In genomic region chr2:180457680-180458079, GRCm38 (mm10) we compare ENCODE assay signal across 22 mouse cellular contexts. TPM values are rescaled to one million over a fixed set of nuclear protein-coding genes. Genes with fewer than 3 reads are reported as not detected.
DNase-seq lines count a peak whose midpoint lies in the region; ATAC-seq and TF ChIP-seq lines count a peak whose summit lies in the region.
"Had no signal": no experiment of that assay in that cellular context is flagged by ENCODE, and none has a peak within 500 bp of the region (broad histone marks: within the 10 kb centered on the region; RNA-seq: fewer than 3 reads in every experiment).

No protein-coding gene starts in this region.

- no peak overlapping the region for H3K9ac ChIP-seq in forebrain, embryonic 13.5 days
- no peak overlapping the region for H3K9ac ChIP-seq in forebrain, embryonic 11.5 days (ENCODE audit: low read length)
- H3K9ac ChIP-seq: limb, embryonic 12.5 days; liver, embryonic 15.5 days had no signal

- TF ChIP-seq CTCF in E14TG2a.4 (conservative IDR thresholded peaks at IDR 0.05; ENCODE audit: low read length) = no peak

- DNase-seq in forebrain, embryonic 11.5 days (ENCODE audit: low spot score) = no peak
- no peak for DNase-seq in embryonic facial prominence, embryonic 10.5 days (ENCODE audit: low spot score)
- no peak for DNase-seq in frontal cortex, postnatal 10 days (ENCODE audit: low spot score in 2 of 2)
- no peak for DNase-seq in lung, postnatal 14 days
- DNase-seq: adrenal gland, postnatal 14 days; cerebellum, adult 9-10 months; gastrocnemius, postnatal 36 days; kidney, postnatal 4 days; layer of hippocampus, postnatal 36 days; lung, postnatal 4 days; thymus, postnatal 4 days had no signal

- H3K27ac ChIP-seq in forebrain, embryonic 13.5 days = no peak overlapping the region
- no peak overlapping the region for H3K27ac ChIP-seq in forebrain, embryonic 11.5 days (ENCODE audit: low read depth, low read length)
- H3K27ac ChIP-seq in embryonic facial prominence, embryonic 10.5 days (replicated peaks) = no peak overlapping the region
- H3K27ac ChIP-seq: heart, embryonic 10.5 days; limb, embryonic 12.5 days; liver, embryonic 15.5 days had no signal

- no peak overlapping the region for H3K4me3 ChIP-seq in forebrain, embryonic 13.5 days
- no peak overlapping the region for H3K4me3 ChIP-seq in forebrain, embryonic 11.5 days (ENCODE audit: low read depth, low read length)
- H3K4me3 ChIP-seq in megakaryocyte, embryonic 14.5 days (replicated peaks) = peak overlapping the region; percentile 98
- H3K4me3 ChIP-seq in E14TG2a.4 (replicated peaks; ENCODE audit: low read length) = peak overlapping the region; percentile 86
- peak overlapping the region; percentile 65; the same call in 1 of the 2 replicates for H3K4me3 ChIP-seq in embryonic facial prominence, embryonic 10.5 days
- H3K4me3 ChIP-seq: limb, embryonic 12.5 days had no signal

- no peaks in the 10 kb centered on the region for H3K36me3 ChIP-seq in forebrain, embryonic 13.5 days (ENCODE audit: poor library complexity, severe bottlenecking)
- no peaks in the 10 kb centered on the region for H3K36me3 ChIP-seq in forebrain, embryonic 11.5 days (ENCODE audit: control insufficient read depth, insufficient read depth, low read length)
- H3K36me3 ChIP-seq in megakaryocyte, embryonic 14.5 days (replicated peaks; ENCODE audit: low read length) = peaks cover 51% of the 10 kb centered on the region
- H3K36me3 ChIP-seq in E14TG2a.4 (ENCODE audit: insufficient read depth, low read length) = peaks cover 3% of the 10 kb centered on the region; the same call in 1 of the 2 replicates
- H3K36me3 ChIP-seq in embryonic facial prominence, embryonic 10.5 days (replicated peaks) = no peaks in the 10 kb centered on the region
- H3K36me3 ChIP-seq: G1E; heart, embryonic 10.5 days; limb, embryonic 12.5 days; liver, embryonic 15.5 days had no signal

- H3K4me1 ChIP-seq in forebrain, embryonic 13.5 days = peaks cover 19% of the 10 kb centered on the region
- H3K4me1 ChIP-seq in forebrain, embryonic 11.5 days (replicated peaks; ENCODE audit: control insufficient read depth, insufficient read depth, low read length) = peaks cover 7% of the 10 kb centered on the region
- peaks cover 94% of the 10 kb centered on the region for H3K4me1 ChIP-seq in megakaryocyte, embryonic 14.5 days
- H3K4me1 ChIP-seq in E14TG2a.4 (replicated peaks; ENCODE audit: low read depth, low read length) = peaks cover 72% of the 10 kb centered on the region
- H3K4me1 ChIP-seq in embryonic facial prominence, embryonic 10.5 days = peaks cover 24% of the 10 kb centered on the region

- ATAC-seq in forebrain, embryonic 13.5 days = no peak
- no peak for ATAC-seq in forebrain, embryonic 11.5 days (replicated peaks; ENCODE audit: low FRiP score)
- ATAC-seq in megakaryocyte, adult 5-6 weeks (ENCODE audit: poor library complexity, severe bottlenecking) = no peak
- ATAC-seq: inflammation-experienced regulatory T-cells, adult 6 months had no signal

- H3K4me2 ChIP-seq in forebrain, embryonic 13.5 days = peak overlapping the region; percentile 99
- H3K4me2 ChIP-seq in forebrain, embryonic 11.5 days (ENCODE audit: low read depth, low read length, severe bottlenecking) = no peak overlapping the region

- H3K9me3 ChIP-seq in forebrain, embryonic 13.5 days (replicated peaks) = no peaks in the 10 kb centered on the region
- no peaks in the 10 kb centered on the region for H3K9me3 ChIP-seq in forebrain, embryonic 11.5 days (ENCODE audit: control insufficient read depth, low read length)
- H3K9me3 ChIP-seq in megakaryocyte, embryonic 14.5 days = no peaks in the 10 kb centered on the region
- H3K9me3 ChIP-seq in E14TG2a.4 (ENCODE audit: low read length) = no peaks in the 10 kb centered on the region
- no peaks in the 10 kb centered on the region for H3K9me3 ChIP-seq in embryonic facial prominence, embryonic 10.5 days
- H3K9me3 ChIP-seq: G1E; heart, embryonic 10.5 days; limb, embryonic 12.5 days; liver, embryonic 15.5 days had no signal

- WGBS in forebrain, embryonic 13.5 days = 28% methylated on average over 2 of the region's 2 CpGs
- 23% methylated on average over 2 of the region's 2 CpGs for WGBS in forebrain, embryonic 11.5 days
- WGBS in embryonic facial prominence, embryonic 10.5 days = 26% methylated on average over 2 of the region's 2 CpGs

- peaks cover 20% of the 10 kb centered on the region for H3K27me3 ChIP-seq in forebrain, embryonic 13.5 days
- peaks cover 10% of the 10 kb centered on the region for H3K27me3 ChIP-seq in forebrain, embryonic 11.5 days (ENCODE audit: control insufficient read depth, insufficient read depth, low read length)
- no peaks in the 10 kb centered on the region for H3K27me3 ChIP-seq in megakaryocyte, embryonic 14.5 days (replicated peaks)
- peaks cover 28% of the 10 kb centered on the region for H3K27me3 ChIP-seq in E14TG2a.4 (ENCODE audit: insufficient read depth, low read length)
- peaks cover 80% of the 10 kb centered on the region for H3K27me3 ChIP-seq in embryonic facial prominence, embryonic 10.5 days (replicated peaks; ENCODE audit: low read depth, poor library complexity, severe bottlenecking)

RNA-seq across cellular contexts. Expression of gene Slco4a1, which starts 1.6 kb away (rescaled TPM):
- 1.1 and 2.1 TPM in 2 replicates for polyA plus RNA-seq in forebrain, embryonic 13.5 days (2015; fragmentation: Nextera tagmentation; extraction: Ambion mirVana)
- 4.7 and 6.1 TPM in 2 replicates for polyA plus RNA-seq in forebrain, embryonic 11.5 days (2014; fragmentation: Nextera tagmentation; extraction: Ambion mirVana)
- 10.4 and 49.9 TPM in 2 replicates for polyA plus RNA-seq in megakaryocyte, embryonic 14.5 days (2012; ENCODE audit: insufficient read depth, low replicate concordance)
- total RNA-seq in megakaryocyte, adult 5-6 weeks (2015) = 2.6 and 2.7 TPM in 2 replicates
- total RNA-seq in megakaryocyte, adult 5-6 weeks (2017) = 2.5 and 2.7 TPM in 2 replicates
- 3.3 and 4.1 TPM in 2 replicates for polyA plus RNA-seq in embryonic facial prominence, embryonic 10.5 days (2016; fragmentation: Nextera tagmentation; extraction: Ambion mirVana)
- total RNA-seq: heart, postnatal 25 days had no signal
- polyA plus RNA-seq: G1E had no signal

RNA-seq across cellular contexts. Expression of gene Ntsr1, which starts 42.1 kb away (rescaled TPM):
- 2.2 and 2.3 TPM in 2 replicates for polyA plus RNA-seq in forebrain, embryonic 13.5 days (2015; fragmentation: Nextera tagmentation; extraction: Ambion mirVana)
- 0.15 and 0.21 TPM in 2 replicates for polyA plus RNA-seq in forebrain, embryonic 11.5 days (2014; fragmentation: Nextera tagmentation; extraction: Ambion mirVana)
- polyA plus RNA-seq in megakaryocyte, embryonic 14.5 days (2012; ENCODE audit: insufficient read depth, low replicate concordance) = not detected in 2 replicates
- total RNA-seq in megakaryocyte, adult 5-6 weeks (2015) = not detected in 2 replicates
- total RNA-seq in megakaryocyte, adult 5-6 weeks (2017) = not detected in 2 replicates
- polyA plus RNA-seq in embryonic facial prominence, embryonic 10.5 days (2016; fragmentation: Nextera tagmentation; extraction: Ambion mirVana) = 0.16 and 0.35 TPM in 2 replicates
- total RNA-seq: adrenal gland, postnatal 14 days; gastrocnemius, postnatal 36 days; heart, postnatal 25 days had no signal
- polyA plus RNA-seq: G1E; inflammation-experienced regulatory T-cells, adult 6 months; spleen, adult 2 months had no signal

Comparison
In these comparisons a context has a peak if more than half of its experiments do, and no peak if none do; other contexts are left out.
1. H3K4me3 ChIP-seq: peak in megakaryocyte, embryonic 14.5 days (single experiment), E14TG2a.4 (single experiment) and embryonic facial prominence, embryonic 10.5 days (single experiment); none in forebrain, embryonic 13.5 days (single experiment) and forebrain, embryonic 11.5 days (single experiment).